Mouse (Mus musculus): ENCODE results near the gene Tmeff1.
A peak's percentile ranks its signal among the peaks of the same experiment; 100 is the strongest.

Tmeff1 gene

DNA sequence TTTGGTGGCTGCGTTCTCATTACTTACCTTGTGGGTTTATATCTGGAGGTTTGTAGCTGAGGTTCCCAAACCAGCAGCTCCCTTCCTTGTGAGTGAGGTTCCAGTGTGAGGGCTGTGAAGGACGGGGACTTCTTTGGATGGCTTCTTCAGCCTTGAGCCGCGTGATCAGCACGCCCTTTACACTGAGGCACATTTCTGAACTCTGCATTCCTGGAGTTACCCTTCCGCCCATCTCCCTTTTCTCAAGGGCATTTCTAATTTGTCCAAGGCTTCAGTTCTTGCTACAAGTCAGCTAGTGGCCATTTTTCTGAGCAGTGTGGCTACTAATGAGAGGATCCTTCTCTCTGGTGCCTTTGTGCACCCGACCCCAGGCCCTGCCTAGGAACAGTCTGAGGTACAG is 38.0 kb downstream of the Tmeff1 start:
- DNase-seq (ENCODE audit: low spot score), result no peak

- DNase-seq (ENCODE audit: low spot score), result no peak
Observed at GRCm38 (mm10) chr4:48624961-48625360, 40.0 kb downstream of the Tmeff1 start.

- no peak for DNase-seq (ENCODE audit: low spot score)
Observed at GRCm38 (mm10) chr4:48625836-48626235, 40.9 kb downstream of the Tmeff1 start.

DNA sequence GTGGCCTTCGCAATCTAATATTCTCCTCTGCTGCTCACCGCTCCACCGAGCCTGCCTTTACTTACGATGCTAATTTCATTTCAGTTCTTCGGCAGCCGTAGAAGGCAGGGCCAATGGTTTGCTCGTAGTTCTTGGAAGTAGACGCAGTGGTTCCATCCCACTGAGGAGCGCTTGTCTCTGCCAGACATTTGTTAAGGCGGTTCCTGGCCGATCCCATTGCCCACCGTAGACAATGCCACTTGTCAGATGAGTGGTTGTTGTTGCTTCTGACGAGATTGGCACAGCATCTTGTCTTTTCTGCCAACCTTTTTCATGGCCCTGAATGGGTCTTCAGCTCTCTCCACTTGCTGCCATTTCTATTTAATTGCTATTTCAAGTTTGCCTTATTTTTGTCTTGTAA is 44.5 kb downstream of the Tmeff1 start:
- DNase-seq (ENCODE audit: low spot score), result no peak

DNA sequence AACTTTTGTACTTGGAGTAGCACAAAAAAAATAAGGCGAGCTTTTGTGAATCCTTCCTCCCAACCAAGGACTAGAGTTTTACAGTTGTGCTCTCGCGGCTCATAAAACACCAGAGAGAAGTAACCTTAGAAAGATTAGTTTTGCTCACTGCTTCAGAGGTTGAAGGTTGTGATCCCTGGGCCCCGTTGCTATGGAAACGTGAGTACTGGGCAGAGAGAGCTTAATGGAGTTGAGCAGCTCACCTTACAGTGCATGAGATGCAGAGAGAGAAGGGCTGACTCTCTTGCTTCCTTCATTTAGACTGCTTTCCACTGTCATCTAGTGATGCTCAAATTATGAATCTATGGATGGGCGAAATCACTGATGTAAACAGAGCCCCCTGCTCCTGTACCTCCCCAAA is 48.6 kb downstream of the Tmeff1 start:
- DNase-seq (ENCODE audit: low spot score), result no peak

- DNase-seq (ENCODE audit: low spot score), result no peak
Observed at GRCm38 (mm10) chr4:48634058-48634457, 49.1 kb downstream of the Tmeff1 start.

DNA sequence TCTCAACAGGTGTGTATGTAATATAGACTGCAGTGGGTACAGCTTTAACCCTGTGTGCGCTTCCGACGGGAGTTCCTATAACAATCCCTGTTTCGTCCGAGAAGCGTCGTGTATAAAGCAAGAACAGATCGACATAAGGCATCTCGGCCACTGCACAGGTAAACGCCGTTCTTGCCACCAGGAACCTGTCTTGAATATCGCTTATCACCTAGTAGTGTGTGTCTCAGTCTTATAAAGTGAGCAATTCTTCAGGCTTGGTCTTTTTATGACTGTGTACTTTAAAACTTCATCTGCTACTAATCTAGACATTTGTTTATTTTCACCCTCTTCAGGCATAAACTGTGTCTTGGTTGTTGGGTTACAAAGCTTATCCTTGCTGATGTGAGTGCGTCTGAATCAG is 51.9 kb downstream of the Tmeff1 start:
- DNase-seq (ENCODE audit: low spot score), result no peak

GRCm38 (mm10) chr4:48638132-48638531 is 53.2 kb downstream of the Tmeff1 start:
- no peak for DNase-seq (ENCODE audit: low spot score)

DNA sequence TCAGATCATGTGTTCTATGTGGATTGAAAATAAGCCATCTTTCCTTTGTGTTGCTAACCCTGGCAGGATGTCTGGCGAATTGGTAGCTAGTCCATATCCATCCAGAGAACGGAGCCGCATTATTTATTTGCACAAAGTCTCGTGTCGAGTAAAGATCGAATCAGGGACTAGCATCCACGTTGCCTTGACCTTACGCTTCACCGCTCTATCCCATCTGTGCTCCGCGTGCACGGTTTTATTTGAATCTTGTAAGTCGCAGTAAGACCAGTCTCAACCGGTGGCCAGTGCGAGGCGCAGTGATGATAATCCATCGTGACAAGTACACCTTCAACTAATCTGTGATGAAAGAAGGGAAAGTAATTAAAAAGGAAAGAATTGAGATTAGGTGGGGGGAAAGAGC is 54.5 kb downstream of the Tmeff1 start:
- DNase-seq (ENCODE audit: low spot score), result no peak

GRCm38 (mm10) chr4:48643801-48644200 is 58.8 kb downstream of the Tmeff1 start:
- peak; percentile 68 for DNase-seq (ENCODE audit: low spot score)

DNA sequence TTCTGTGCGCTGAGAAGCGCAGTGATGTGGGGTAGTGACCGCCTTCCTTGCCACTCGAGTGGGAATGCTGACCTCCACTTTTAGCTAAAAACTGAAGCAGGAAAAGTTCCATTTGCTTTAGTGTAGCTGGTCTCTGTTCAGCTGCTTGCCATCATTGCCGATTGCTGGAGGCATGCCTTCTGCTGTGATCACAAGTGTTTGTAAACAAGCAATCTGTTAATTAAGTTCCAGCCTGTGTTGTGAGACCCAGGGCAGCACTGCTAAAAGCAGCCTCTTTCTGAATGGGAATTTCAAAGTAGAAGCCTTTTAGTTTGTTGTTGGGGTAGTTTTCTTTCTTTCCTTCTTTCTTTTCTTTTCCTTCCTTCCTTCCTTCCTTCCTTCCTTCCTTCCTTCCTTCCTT is 61.2 kb downstream of the Tmeff1 start:
- DNase-seq (ENCODE audit: low spot score), result no peak

DNA sequence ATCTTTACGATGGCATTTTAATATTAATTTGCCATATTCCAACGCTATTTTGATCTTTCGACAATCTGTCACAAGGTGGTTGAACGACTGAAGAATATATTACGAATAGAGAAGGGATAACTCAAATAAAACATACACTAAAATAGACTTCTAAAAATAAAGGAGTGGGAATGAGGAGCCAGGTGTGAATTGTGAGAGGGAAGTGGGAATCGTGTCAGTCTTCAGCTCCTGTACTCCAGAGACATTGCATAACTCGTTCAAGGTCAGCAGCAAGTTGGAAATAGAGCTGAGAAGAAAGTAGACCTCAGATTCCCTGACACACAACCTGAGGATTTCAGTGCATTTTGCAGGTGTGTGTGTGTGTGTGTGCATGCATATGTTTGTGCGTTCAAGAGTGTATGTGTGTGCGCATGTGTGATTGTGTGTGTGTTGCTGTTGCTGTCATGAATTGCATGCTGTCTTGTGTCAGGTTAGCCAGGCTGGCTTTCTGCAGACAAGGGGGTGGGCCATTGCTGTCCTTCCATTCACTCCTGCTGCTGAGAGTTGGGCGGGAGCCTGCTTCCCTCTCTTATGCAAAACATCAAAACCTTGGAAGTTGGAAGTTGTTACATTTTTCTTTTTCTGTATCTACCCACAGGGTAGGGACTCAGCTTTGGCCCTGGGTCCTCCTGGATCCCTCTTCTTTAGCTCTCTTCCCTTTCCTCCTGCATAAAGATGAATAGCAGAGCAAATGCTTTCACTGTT is 65.8 kb downstream of the Tmeff1 start:
- DNase-seq (ENCODE audit: low spot score), result no peak

- no peak for DNase-seq (ENCODE audit: low spot score)
Observed at GRCm38 (mm10) chr4:48654118-48654517, 69.1 kb downstream of the Tmeff1 start.

- DNase-seq (ENCODE audit: low spot score), result no peak
Observed at GRCm38 (mm10) chr4:48656530-48656929, 71.6 kb downstream of the Tmeff1 start.

- no peak for DNase-seq (ENCODE audit: low spot score)
Observed at GRCm38 (mm10) chr4:48660144-48660543, 75.2 kb downstream of the Tmeff1 start.

- DNase-seq (ENCODE audit: low spot score), result no peak
Observed at GRCm38 (mm10) chr4:48660619-48661575, 75.9 kb downstream of the Tmeff1 start.

- DNase-seq (ENCODE audit: low spot score), result no peak
Observed at GRCm38 (mm10) chr4:48663271-48663670, 78.3 kb downstream of the Tmeff1 start, which contains the start of gene Cavin4. Gene Cavin4, plus strand, starts transcription at chr4:48663514.

- DNase-seq (ENCODE audit: low spot score), result no peak
Observed at GRCm38 (mm10) chr4:48664021-48664420, 79.0 kb downstream of the Tmeff1 start.

DNA sequence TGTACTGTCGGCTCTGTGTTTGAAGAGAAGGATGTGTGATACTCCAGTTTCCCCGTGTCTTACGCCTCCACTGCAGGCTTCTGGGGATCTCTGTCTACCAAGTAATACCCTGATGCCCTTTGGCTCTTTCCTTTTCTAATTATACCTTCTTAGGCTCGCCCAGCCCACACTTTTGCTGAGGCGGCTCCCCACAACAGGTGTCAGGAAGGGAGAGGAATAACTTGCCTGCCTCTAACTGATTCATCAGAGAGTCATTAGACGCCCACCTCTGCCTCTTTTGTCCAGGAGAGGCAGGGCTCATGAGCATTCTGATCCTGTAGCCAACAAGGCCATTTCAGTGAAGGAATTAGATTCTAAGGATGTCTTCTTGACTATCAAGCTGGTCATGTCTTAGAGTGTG is 82.3 kb downstream of the Tmeff1 start:
- no peak for DNase-seq (ENCODE audit: low spot score)

DNA sequence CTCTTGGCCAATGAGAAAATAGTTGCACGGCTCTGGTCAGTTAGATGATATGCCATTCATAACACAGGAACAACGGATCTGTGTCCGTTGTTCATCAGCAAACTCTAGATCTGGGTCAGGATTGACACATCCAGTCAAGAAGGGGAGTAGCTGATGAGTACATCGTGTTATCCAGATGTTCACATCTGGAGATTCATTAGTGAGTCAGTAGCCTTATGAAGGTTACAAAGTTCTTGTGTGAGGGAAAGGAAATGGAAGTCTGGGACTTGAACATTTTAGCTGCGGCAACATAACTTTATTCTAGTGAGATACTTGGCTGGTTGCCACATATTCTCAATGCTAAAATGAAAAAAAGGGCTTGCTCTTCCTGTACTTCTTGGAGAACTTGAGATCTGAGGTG is 87.9 kb downstream of the Tmeff1 start:
- no peak for DNase-seq (ENCODE audit: low spot score)

DNA sequence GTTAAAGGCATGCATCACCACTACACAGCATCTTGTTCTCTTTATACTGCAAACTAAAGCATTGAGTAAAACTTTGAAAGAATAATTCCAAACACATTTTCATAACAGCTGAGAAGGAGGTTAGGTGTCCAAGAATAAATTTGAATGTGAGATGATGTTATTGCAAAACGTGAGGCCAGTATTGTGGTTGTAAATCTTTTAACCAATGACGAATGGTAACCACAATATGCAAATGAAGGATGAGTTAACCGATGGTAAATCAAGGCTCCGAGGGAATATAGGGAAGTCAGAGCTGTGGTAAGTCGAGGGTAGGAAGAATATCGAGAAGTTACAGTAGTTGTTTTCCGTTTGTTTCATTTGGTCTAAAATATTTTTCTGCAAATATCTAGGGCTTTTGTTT is 89.4 kb downstream of the Tmeff1 start:
- DNase-seq (ENCODE audit: low spot score), result no peak

GRCm38 (mm10) chr4:48676570-48677185 is 91.7 kb downstream of the Tmeff1 start:
- no peak for DNase-seq (ENCODE audit: low spot score)

DNA sequence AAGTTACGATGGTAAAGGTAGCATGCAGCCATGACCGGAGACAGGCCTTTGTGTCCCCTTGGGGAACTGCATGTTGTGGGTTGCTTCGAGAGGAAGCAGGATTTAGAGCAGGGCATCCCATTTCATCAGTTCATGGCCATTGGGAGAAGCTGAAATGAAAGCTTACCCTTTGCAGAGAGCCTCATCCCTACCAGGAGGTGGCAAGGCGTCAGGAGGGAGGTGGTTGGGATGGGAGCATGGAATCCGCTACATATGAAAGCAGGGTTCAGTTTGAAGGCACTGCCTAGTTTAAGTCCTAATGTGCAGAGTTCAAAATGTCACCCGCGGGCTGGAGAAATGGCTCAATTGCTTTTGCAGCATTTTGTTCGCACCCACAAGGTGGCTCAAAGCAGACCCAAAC is 92.3 kb downstream of the Tmeff1 start:
- DNase-seq (ENCODE audit: low spot score), result no peak
